Mouse (Mus musculus) testis, postnatal 14 days (tissue): Measurements from ENCODE around the gene Dtx1.

Experiments
- DNase-seq: peaks from one replicate; pipeline ENCODE4 v3.0.0; 2021; ENCODE audit warnings: low spot score

Gene Dtx1

DNA sequence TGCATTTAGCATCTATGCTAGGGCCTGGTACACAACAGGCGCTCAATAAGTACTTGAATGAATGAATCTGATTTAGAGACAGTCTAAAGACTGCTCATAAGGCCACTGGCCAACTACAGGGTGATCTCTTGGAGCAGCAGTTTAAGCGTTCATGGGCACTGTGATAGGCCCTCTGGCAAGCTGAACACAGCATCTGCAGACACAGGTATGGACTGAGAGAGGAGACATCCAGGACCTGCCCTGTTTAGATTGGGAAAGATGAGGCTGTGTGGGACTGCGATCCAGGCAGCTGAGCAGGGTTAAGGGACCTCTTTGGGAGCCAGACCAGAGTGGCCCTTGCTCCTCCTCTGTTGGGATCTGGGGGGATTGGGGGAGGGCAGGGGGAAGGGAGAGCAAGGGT is at the start of gene Dtx1:
Gene Dtx1 (minus strand): TSS at position 101 of the 400 bp plus-strand sequence.
- DNase-seq, result no peak

DNA sequence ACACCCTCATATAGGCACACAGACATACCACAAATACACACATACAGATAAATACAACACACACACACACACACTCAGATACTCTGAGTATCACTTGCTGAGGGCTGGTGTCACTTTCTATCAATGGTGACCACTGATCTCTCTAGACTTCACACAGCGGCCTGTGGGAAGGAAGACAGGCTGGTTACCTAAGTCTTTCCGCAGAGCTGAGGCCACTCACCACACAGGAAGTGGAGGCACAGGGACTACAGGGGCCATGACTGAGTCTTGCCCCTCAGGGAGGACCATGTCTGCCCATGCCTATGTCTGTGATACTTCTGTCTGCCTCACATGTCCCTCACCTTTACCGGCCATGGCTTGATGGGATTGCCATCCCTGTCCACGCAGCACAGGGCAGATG is 42.5 kb upstream of the Dtx1 start:
- no peak for DNase-seq

DNA sequence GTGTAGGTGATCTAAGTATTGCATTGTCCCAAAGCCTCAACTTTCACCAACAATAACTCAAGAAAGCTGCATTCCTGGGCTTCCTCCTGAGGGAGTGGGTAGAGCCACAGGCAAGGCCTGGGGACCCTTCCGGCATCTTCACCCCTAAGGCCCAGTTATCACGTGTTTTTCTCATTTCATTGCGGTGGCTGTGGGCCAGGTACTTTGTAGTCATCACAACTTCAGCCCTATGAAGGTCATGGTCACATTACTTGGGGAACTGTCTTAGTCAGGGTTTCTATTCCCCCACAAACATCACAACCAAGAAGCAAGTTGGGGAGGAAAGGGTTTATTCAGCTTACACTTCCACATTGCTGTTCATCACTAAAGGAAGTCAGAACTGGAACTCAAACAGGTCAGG is 41.1 kb upstream of the Dtx1 start:
- DNase-seq, result no peak

- no peak for DNase-seq
Observed at GRCm38 (mm10) chr5:120751206-120751605, 39.5 kb upstream of the Dtx1 start.

DNA sequence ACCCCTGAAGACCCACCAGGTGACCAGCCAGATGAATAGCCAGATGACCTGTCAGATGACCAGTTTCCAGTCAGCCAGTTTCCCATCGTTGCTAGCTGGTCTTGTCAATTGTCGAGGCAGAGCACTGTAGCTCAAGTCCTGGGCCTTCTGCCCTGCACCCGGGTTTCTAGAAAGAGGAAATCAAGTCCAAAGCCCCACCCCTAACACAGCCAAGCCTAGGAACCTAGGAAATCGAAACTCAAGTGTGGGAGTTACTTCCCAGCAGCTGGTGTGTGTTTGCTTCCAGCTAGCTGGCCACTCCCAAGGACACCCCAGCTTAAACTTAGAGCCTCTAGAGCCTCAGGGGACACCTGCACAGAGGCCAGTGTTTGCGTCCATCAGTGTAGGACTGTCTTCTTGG is 38.0 kb upstream of the Dtx1 start, which contains the start of gene Oas2:
Gene Oas2 (minus strand): TSS at position 166 of the 400 bp plus-strand sequence.
- DNase-seq, result no peak

DNA sequence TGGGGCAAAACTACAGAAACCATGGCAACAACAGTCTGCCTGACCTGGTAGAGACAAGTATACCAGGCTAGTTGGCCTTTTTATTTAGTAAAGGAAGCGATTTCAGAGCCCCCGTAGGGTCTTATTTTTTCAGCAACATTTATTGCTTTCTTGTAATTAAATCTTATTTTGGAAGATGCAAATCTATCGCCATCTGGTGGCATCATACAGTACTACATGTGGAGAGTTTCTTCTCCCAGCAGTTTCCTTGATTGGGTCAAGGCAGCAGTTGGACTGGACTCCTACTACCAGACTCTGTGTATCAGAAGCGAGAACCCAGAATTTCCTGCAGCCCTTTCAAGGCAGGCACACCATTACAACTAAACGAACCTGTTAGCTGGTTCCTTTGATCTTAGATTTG is 34.7 kb upstream of the Dtx1 start:
- peak; percentile 33 for DNase-seq

- DNase-seq, result no peak
Observed at GRCm38 (mm10) chr5:120742125-120742524, 30.4 kb upstream of the Dtx1 start.

DNA sequence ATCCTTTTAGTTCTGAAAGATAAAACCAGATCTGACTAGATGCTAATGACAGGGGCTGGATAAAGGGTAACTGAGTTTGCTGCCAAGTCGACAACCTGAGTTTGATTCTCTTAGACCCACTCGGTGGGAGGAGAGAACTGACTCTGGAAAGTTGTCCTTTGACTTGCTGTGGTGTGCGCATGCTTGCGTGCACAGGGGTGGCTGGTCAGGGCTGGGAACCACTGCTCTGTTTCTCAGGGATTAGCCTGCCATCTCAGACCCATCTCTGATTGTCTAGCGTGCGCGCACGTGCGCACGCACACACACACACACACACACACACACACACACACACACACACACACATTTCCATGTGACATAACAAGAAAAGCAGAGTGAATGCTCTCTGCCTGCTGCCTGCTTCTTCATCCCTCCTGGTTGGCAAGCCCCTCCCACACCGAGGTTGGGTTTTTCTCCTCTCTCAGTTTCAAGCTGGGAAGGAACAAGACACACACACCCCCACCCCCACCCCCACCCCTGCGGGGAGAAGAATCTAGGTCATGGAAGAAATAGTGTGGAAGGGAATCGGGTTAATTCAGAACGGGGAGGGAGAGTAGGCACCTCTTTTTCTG is 22.8 kb upstream of the Dtx1 start:
- no peak for DNase-seq

- DNase-seq, result no peak
Observed at GRCm38 (mm10) chr5:120733696-120734095, 22.0 kb upstream of the Dtx1 start.

- DNase-seq, result no peak
Observed at GRCm38 (mm10) chr5:120732740-120733139, 21.0 kb upstream of the Dtx1 start.

DNA sequence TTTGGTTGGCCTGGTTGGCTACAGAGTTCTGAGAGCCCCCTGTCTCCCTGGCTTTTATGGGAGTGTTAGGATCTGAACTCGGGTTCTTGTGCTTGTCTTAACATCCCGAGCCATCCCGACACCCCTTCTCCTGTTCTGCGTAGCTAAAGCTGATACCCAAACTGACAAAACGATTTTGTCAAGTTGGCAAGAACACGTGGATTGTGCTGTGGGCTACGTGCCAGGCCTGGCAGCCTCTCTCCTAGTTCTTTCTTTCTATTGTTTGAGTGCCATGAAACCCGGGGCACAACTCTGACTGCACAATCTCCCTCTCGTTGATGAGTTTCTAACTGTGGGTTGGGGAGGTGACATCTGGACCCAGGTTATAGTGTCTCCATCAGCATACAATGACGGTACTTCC is 17.6 kb upstream of the Dtx1 start:
- no peak for DNase-seq

DNA sequence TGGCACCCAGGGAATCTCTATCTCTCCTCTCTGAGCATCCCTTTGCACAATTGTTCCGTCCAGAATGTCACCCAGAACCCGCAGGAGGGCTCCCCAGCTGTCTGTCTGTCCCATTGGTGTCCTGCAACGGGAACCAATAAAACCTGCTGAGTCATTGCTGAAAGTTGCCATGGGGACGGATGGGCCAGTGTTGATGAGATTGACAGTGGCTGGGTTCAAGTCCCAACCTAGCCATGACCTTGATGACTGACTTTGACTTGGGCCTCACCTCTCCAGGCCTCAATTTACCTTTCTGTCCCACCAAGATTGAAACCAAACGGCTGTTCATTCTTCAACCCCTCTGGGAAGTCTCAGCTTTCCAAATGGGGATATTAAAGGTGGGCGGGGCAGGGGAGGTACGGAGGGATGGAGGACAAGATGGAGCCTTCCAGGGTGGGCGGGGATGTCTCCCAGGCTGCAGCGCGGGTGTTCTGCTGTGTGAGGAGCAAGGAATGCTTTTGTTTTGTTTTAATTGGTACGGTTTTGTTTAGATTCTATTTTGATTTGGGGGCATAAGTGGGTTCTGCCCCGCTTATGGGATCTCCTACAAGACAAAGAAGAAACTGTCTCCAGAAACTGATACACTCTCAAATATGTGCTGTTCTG is 14.2 kb upstream of the Dtx1 start:
- no peak for DNase-seq

- no peak for DNase-seq
Observed at GRCm38 (mm10) chr5:120721005-120721404, 9.3 kb upstream of the Dtx1 start.

GRCm38 (mm10) chr5:120718600-120719378 is 7.1 kb upstream of the Dtx1 start:
- DNase-seq, result peak; percentile 64

DNA sequence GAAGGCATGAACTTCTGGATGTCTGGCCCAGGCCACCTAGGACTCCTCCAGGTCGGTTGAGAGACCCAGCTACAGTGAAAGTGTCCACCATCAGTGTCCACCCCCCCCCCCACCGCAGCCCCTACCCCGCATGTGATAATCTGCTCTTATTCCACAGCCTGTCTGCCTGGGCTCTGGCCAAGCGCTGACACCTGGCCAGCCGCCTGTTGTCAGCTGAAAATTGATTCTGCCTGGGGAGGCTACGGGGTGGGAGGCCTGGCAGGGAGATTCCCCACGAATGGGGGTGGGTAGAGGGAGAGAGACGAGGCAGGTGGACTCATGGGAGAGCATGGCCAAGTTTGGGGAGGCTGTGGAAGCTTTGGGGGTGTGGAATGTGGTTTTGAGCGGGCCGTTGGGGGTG is 5.4 kb upstream of the Dtx1 start:
- DNase-seq, result no peak

- peak; percentile 76 for DNase-seq
Observed at GRCm38 (mm10) chr5:120714314-120714713, 2.6 kb upstream of the Dtx1 start.

DNA sequence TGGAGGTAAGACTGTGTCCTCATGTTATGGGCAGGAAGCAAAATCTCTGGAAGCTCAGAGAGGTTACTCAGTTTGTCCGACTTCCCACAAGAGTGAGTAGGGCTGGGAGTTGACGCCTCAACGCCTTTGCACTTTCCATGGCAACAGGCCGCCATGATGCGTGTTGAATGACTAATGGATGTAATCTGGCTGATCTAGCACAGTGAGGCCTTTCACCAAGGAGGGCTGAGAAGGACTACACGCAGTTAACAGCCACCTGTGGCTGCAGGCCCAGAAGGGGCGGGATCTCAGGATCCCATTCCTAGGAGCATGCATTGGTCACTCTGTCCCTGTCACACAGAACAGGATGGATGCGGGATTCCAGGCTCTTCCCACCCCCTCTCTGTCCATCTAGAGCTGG is 994 bp upstream of the Dtx1 start:
- no peak for DNase-seq

DNA sequence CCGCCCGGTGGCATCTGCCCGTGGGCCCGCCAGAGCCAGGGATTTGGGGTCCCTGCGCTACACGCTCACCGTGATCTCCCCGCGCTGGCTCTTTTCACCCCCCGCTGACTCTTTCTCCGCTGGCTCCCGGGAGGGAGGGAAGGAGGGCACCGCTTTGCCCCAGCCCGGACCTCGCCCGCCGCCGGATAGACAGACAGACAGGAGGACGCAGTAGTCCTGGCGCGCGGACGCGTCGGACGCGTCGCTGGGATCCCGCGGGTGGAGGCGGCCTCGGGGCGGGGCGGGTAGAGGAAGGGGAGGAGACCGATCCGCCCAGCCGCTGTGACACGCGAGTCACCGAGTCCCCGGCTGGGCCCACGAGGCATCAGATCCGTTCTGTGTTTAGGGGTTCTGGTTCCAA is 311 bp downstream of the Dtx1 start:
- DNase-seq, result peak; percentile 52

- DNase-seq, result no peak
Observed at GRCm38 (mm10) chr5:120710826-120711248, 890 bp downstream of the Dtx1 start.

DNA sequence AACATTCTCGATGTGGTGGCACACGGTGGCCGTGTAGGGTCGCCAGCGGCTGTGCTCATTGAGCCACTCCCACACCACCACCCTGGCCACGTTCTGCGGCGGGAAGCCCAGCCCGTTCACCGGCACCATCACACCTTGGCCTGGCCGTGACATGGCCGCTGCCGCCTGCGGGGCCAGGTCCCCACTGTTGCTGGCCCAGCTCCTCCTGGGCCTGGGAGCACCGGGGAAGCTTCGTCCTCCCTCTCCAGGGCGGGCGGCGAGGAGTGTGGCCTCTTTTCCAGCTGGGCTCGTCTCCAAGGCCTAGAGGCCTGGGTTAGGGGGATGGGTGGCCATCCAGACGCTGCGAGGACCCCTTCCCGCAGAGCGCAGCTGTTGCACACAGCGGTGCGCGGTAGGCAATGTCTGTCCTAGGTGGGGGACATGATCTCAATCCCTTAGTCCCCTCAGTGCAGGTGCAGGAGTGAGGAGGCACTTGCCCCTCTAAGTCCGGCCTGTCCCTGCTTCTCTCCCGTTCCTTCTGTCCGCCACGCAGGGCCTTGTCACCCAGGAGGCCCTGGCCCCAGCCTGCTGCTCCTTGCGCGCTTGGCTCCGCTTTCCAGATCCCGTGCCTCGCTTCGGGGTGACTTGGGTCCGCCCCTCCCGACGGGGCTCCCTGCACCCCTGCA is 1.4 kb downstream of the Dtx1 start:
- no peak for DNase-seq

GRCm38 (mm10) chr5:120706976-120707375 is 4.8 kb downstream of the Dtx1 start:
- DNase-seq, result no peak

DNA sequence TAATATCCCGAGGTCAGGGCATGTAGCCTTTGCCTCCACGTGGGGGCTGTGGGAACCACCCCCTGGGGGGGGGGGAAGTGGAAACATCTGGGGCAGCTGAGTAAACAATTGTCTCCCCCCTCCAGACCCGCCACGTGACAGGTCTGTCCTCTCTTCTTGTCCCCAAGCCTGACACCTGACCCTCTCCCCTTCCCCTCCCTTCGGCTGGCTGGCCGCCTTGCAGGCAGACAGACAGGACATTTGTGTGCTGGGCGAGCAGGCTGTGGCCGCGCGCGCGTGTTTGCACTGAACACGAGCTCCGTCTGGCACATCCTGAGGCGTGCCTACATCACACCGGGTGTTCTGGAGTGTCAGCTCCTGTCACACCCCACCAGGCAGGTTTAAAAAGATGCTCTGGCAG is 5.2 kb downstream of the Dtx1 start:
- DNase-seq, result peak; percentile 42

GRCm38 (mm10) chr5:120704421-120704820 is 7.3 kb downstream of the Dtx1 start:
- DNase-seq, result no peak
